Mouse (Mus musculus): ENCODE data around the gene Rorc. TPM values are rescaled to one million over a fixed set of nuclear protein-coding genes. Genes with fewer than 3 reads are reported as not detected.
A peak's percentile ranks its signal among the peaks of the same experiment; 100 is the strongest.

Gene Rorc
- polyA plus RNA-seq, 1 experiment from 2014 or later, result 14.4 TPM

DNA sequence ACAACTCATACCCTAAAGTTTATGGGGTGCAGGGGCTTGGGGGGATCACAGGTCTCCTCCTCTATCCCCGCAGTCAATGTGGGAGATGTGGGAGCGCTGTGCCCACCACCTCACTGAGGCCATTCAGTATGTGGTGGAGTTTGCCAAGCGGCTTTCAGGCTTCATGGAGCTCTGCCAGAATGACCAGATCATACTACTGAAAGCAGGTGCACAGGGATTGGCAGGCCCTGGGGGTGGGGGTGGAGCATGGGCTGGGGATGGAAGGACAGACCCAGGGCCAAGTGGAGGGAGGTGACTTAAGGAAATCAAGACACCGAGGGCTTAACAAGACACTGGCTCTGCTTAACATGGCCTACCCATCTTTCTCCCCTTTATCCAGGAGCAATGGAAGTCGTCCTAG lies 18.4 kb downstream of the Rorc start:
- no peak for TF ChIP-seq CTCF (IDR thresholded peaks at IDR 0.05; ENCODE audit: low read depth)
- Histone ChIP-seq H3K4me1 (replicated peaks; ENCODE audit: insufficient read depth, low read length) (no peaks in the 10 kb centered on the region), H3K36me3 (ENCODE audit: insufficient read depth, low read length) (no peaks in the 10 kb centered on the region), H3K4me2 (ENCODE audit: low read length) (no peak overlapping the region), H3K9me3 (replicated peaks; ENCODE audit: low read length) (no peaks in the 10 kb centered on the region), H3K4me3 (replicated peaks; ENCODE audit: low read depth, low read length) (no peak overlapping the region), H3K9ac (ENCODE audit: low read depth, low read length) (no peak overlapping the region), H3K27me3 (ENCODE audit: insufficient read depth, low read length) (no peaks in the 10 kb centered on the region), H3K27ac (no peak overlapping the region)
- ATAC-seq (replicated peaks; ENCODE audit: low FRiP score, low read depth) (no peak), DNase-seq (ENCODE audit: low spot score) (no peak)
- WGBS, result 81% methylated on average over 5 of the region's 5 CpGs

DNA sequence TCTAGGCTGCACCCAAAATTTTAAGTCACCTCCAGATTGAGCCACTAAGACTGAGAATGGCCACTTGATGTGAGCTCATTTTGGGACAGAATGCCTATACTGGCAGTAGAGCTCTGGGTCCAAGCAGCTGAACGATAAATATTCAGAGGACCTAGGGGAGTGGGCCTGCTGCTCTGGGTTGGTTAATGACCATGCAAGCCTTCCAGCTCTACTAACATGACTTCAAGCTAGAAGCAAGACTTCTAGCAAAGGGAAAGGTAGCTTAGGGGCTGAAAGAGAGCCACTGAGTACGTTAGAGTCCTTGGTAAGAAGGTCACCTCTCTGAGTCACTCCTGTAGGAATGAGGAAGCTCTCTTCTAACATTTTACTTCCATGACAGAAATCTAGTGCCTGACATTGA lies 19.5 kb downstream of the Rorc start:
- Histone ChIP-seq H3K9me3 (replicated peaks; ENCODE audit: low read length) (no peaks in the 10 kb centered on the region), H3K4me3 (replicated peaks; ENCODE audit: low read depth, low read length) (no peak overlapping the region), H3K4me1 (replicated peaks; ENCODE audit: insufficient read depth, low read length) (no peaks in the 10 kb centered on the region), H3K9ac (ENCODE audit: low read depth, low read length) (no peak overlapping the region), H3K4me2 (ENCODE audit: low read length) (no peak overlapping the region), H3K36me3 (ENCODE audit: insufficient read depth, low read length) (no peaks in the 10 kb centered on the region), H3K27ac (no peak overlapping the region), H3K27me3 (ENCODE audit: insufficient read depth, low read length) (no peaks in the 10 kb centered on the region)
- WGBS, result 80% methylated on average over 2 of the region's 2 CpGs
- no peak for DNase-seq (ENCODE audit: low spot score)
- no peak for ATAC-seq (replicated peaks; ENCODE audit: low FRiP score, low read depth)
- TF ChIP-seq CTCF (IDR thresholded peaks at IDR 0.05; ENCODE audit: low read depth), result no peak

DNA sequence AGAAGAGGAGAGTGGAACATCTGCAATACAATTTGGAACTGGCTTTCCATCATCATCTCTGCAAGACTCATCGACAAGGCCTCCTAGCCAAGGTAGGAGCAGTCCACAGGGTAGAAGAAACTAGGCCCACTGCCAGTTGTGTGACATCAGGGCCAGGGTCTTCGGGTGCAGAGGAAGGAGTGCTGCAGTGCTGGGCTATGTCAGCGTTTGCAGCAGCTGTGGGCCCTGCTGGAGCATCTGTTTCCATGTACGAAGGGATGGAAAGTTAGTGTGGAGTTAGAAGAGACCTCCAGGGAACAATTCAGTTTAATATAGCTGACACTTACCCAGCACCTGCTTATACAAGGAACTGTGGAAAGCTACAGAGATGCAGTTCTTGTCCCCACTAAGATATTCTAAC lies 20.5 kb downstream of the Rorc start:
- Histone ChIP-seq H3K27ac (no peak overlapping the region), H3K27me3 (ENCODE audit: insufficient read depth, low read length) (no peaks in the 10 kb centered on the region), H3K4me3 (replicated peaks; ENCODE audit: low read depth, low read length) (no peak overlapping the region), H3K4me2 (ENCODE audit: low read length) (no peak overlapping the region), H3K36me3 (ENCODE audit: insufficient read depth, low read length) (no peaks in the 10 kb centered on the region), H3K9ac (ENCODE audit: low read depth, low read length) (no peak overlapping the region), H3K4me1 (replicated peaks; ENCODE audit: insufficient read depth, low read length) (no peaks in the 10 kb centered on the region), H3K9me3 (replicated peaks; ENCODE audit: low read length) (no peaks in the 10 kb centered on the region)
- no peak for TF ChIP-seq CTCF (IDR thresholded peaks at IDR 0.05; ENCODE audit: low read depth)
- WGBS, result 61% methylated on average over 4 of the region's 4 CpGs
- no peak for DNase-seq (ENCODE audit: low spot score)
- ATAC-seq (replicated peaks; ENCODE audit: low FRiP score, low read depth), result no peak

DNA sequence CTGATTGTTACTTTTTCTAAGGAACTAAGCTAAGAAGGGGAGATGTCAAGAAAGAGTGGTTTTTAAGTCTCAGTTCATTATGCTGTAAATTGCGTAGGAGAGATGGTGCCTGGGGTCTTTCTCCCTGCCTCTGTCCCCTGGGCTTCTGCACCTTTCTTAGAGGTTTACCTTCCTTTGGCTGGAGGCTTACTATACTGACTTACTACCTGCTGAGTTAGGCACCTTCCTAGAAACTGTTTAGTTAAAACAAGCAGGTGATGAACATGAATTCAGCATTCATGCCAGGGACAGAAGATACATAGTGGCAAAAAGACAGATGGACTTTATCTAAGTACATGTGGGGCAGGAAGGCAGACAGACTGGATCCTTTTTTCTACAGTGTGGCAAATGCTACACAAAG lies 23.7 kb downstream of the Rorc start:
- no peak for DNase-seq (ENCODE audit: low spot score)

DNA sequence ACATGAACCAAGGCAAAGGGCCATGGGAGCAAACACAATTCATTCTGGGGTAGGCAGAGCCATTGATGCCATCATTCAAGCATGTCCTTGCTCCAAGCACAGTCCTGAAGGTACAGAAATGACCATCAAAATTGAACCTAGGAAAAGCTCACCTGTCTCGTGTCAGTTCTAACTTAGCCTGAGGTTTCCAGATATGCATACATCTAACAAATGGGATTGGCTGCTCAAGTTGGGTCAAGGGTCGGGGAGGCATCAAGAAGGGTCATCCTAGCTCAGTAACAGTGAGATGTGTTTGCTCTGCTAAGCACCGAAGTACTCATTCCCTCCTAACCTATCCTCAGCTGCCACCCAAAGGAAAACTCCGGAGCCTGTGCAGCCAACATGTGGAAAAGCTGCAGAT lies 24.3 kb downstream of the Rorc start:
- Histone ChIP-seq H3K36me3 (ENCODE audit: insufficient read depth, low read length) (no peaks in the 10 kb centered on the region), H3K27ac (no peak overlapping the region), H3K9me3 (replicated peaks; ENCODE audit: low read length) (no peaks in the 10 kb centered on the region), H3K9ac (ENCODE audit: low read depth, low read length) (no peak overlapping the region), H3K4me3 (replicated peaks; ENCODE audit: low read depth, low read length) (no peak overlapping the region), H3K4me1 (replicated peaks; ENCODE audit: insufficient read depth, low read length) (no peaks in the 10 kb centered on the region), H3K4me2 (ENCODE audit: low read length) (no peak overlapping the region), H3K27me3 (ENCODE audit: insufficient read depth, low read length) (no peaks in the 10 kb centered on the region)
- ATAC-seq (replicated peaks; ENCODE audit: low FRiP score, low read depth), result no peak
- TF ChIP-seq CTCF (IDR thresholded peaks at IDR 0.05; ENCODE audit: low read depth), result no peak
- WGBS, result 78% methylated on average over 4 of the region's 4 CpGs
- DNase-seq (ENCODE audit: low spot score), result no peak

More for the DNA sequence above, 23.7 kb downstream of the Rorc start:
- ATAC-seq (replicated peaks; ENCODE audit: low FRiP score, low read depth), result no peak
- no peaks in the 10 kb centered on the region for H3K27me3 ChIP-seq (ENCODE audit: insufficient read depth, low read length)
- no peak overlapping the region for H3K4me2 ChIP-seq (ENCODE audit: low read length)
- H3K4me1 ChIP-seq (replicated peaks; ENCODE audit: insufficient read depth, low read length), result no peaks in the 10 kb centered on the region
- no peak overlapping the region for H3K27ac ChIP-seq
- H3K9me3 ChIP-seq (replicated peaks; ENCODE audit: low read length), result no peaks in the 10 kb centered on the region
- H3K9ac ChIP-seq (ENCODE audit: low read depth, low read length), result no peak overlapping the region
- no peak overlapping the region for H3K4me3 ChIP-seq (replicated peaks; ENCODE audit: low read depth, low read length)
- WGBS, result 77% methylated on average over 1 of the region's 1 CpGs
- no peak for TF ChIP-seq CTCF (IDR thresholded peaks at IDR 0.05; ENCODE audit: low read depth)
- H3K36me3 ChIP-seq (ENCODE audit: insufficient read depth, low read length), result no peaks in the 10 kb centered on the region

DNA sequence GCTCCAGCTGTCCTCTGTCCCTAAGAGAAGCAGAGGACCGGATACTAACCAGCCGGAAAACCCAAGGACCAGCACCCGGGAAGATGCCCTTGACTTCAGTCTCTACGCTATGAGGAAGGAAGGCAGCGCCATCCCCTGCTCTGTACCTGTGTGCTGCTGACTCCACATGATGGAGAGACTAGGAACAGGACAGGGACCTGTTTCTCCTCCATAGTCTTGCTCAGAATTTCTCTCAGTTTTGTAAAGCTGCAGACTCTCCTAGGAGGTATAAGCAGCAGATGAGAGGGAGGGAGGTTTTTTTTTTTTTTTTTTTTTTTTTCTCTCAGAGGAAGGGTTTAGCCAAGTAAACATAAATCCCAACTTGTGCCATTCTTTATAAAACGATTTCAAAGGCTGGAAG lies 25.6 kb downstream of the Rorc start, which contains the start of gene Lingo4:
Gene Lingo4 (plus strand): TSS at position 301 of the 400 bp plus-strand sequence.
- no peak within 1 kb of the TSS for H3K9ac ChIP-seq (ENCODE audit: low read depth, low read length)

DNA sequence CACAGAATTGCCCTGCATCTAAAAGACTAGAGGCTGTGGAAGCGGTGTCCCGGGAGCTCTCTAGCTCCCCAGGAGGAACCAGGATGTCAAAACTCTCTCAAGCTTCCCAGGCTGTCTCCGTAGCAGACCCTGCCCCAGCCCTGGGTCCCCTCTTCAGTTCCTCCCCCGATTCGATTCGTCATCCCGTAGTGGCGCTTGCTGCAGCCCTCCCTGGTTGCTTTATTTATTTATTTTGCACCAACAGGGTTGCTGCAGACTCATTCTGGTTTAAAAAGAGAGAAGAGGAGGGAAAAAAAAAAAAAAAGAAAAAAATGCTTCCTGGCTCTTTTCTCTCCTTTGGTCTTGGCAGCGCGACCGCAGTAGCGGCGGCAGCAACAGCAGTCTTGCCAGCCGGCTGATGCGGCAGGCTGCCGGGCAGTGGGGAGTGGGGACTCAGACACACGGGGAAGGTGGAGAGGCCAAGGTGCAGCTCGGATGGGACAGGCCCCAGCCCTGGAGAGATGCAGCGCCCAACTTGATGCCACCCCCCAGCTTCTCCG lies 26.4 kb downstream of the Rorc start:
- DNase-seq (ENCODE audit: low spot score) (peak; percentile 55), ATAC-seq (replicated peaks; ENCODE audit: low FRiP score, low read depth) (0 out of 2 replicates have a peak, but pooled peaks have one; percentile 23)
- Histone ChIP-seq H3K27me3 (ENCODE audit: insufficient read depth, low read length) (no peaks in the 10 kb centered on the region), H3K4me2 (ENCODE audit: low read length) (peak overlapping the region; percentile 53), H3K4me3 (replicated peaks; ENCODE audit: low read depth, low read length) (0 out of 2 replicates have a peak overlapping the region, but pooled peaks have one; percentile 4), H3K27ac (no peak overlapping the region), H3K9me3 (replicated peaks; ENCODE audit: low read length) (no peaks in the 10 kb centered on the region), H3K4me1 (replicated peaks; ENCODE audit: insufficient read depth, low read length) (0 out of 2 replicates have a peak, but pooled peaks cover 4% of the 10 kb centered on the region), H3K36me3 (ENCODE audit: insufficient read depth, low read length) (no peaks in the 10 kb centered on the region), H3K9ac (ENCODE audit: low read depth, low read length) (no peak overlapping the region)
- WGBS, result under 1% methylated on average over 20 of the region's 20 CpGs
- TF ChIP-seq CTCF (IDR thresholded peaks at IDR 0.05; ENCODE audit: low read depth), result 0 out of 2 replicates have a peak, but pooled peaks have one; percentile 5

More for the DNA sequence above, 25.6 kb downstream of the Rorc start, which contains the start of gene Lingo4:
- Histone ChIP-seq H3K4me1 (replicated peaks; ENCODE audit: insufficient read depth, low read length) (0 out of 2 replicates have a peak, but pooled peaks cover 4% of the 10 kb centered on the region), H3K27me3 (ENCODE audit: insufficient read depth, low read length) (no peaks in the 10 kb centered on the region), H3K4me3 (replicated peaks; ENCODE audit: low read depth, low read length) (0 out of 2 replicates have a peak within 1 kb of the TSS, but pooled peaks have one; percentile 4), H3K4me2 (ENCODE audit: low read length) (peak within 1 kb of the TSS; percentile 53), H3K27ac (no peak within 1 kb of the TSS), H3K9me3 (replicated peaks; ENCODE audit: low read length) (no peaks in the 10 kb centered on the region), H3K36me3 (ENCODE audit: insufficient read depth, low read length) (no peaks in the 10 kb centered on the region)
- ATAC-seq (replicated peaks; ENCODE audit: low FRiP score, low read depth), result no peak
- no peak for TF ChIP-seq CTCF (IDR thresholded peaks at IDR 0.05; ENCODE audit: low read depth)
- DNase-seq (ENCODE audit: low spot score), result no peak
- WGBS, result 66% methylated on average over 6 of the region's 6 CpGs
